Mouse (Mus musculus): ENCODE results near the gene Coro1b. TPM values are rescaled to one million over a fixed set of nuclear protein-coding genes. Genes with fewer than 3 reads are reported as not detected.

The Coro1b gene
- polyA plus RNA-seq, 1 experiment = 114 TPM

- TF ChIP-seq CTCF (IDR thresholded peaks at IDR 0.05; ENCODE audit: control insufficient read depth, insufficient read depth, low read length) = no peak
- TF ChIP-seq POLR2A (IDR thresholded peaks at IDR 0.05; ENCODE audit: borderline replicate concordance, control insufficient read depth, low read depth, low read length) = no peak
- Histone ChIP-seq H3K4me3 (replicated peaks; ENCODE audit: control insufficient read depth, low read depth, low read length) (no peak overlapping the region), H3K27ac (ENCODE audit: control insufficient read depth, insufficient read depth, low read depth, low read length, poor library complexity) (no peak overlapping the region), H3K4me1 (ENCODE audit: control insufficient read depth, insufficient read depth, low read length) (peaks cover 2% of the 10 kb centered on the region)
- 68% methylated on average over 6 of the region's 6 CpGs for WGBS
These were observed 8.3 kb upstream of the Coro1b start for GRCm38 (mm10) chr19:4140147-4140546.

GRCm38 (mm10) chr19:4142416-4143173 is 5.8 kb upstream of the Coro1b start:
- H3K27ac ChIP-seq (ENCODE audit: control insufficient read depth, insufficient read depth, low read depth, low read length, poor library complexity) = no peak overlapping the region

GRCm38 (mm10) chr19:4143759-4144268 is 4.6 kb upstream of the Coro1b start, which contains the start of gene Cabp4:
Gene Cabp4 (minus strand): TSS chr19:4144033.
- Histone ChIP-seq H3K4me3 (replicated peaks; ENCODE audit: control insufficient read depth, low read depth, low read length) (no peak within 1 kb of the TSS), H3K27ac (ENCODE audit: control insufficient read depth, insufficient read depth, low read depth, low read length, poor library complexity) (peak within 1 kb of the TSS; percentile 69), H3K4me1 (ENCODE audit: control insufficient read depth, insufficient read depth, low read length) (peaks cover 9% of the 10 kb centered on the region)
- TF ChIP-seq CTCF (IDR thresholded peaks at IDR 0.05; ENCODE audit: control insufficient read depth, insufficient read depth, low read length) = no peak
- TF ChIP-seq POLR2A (IDR thresholded peaks at IDR 0.05; ENCODE audit: borderline replicate concordance, control insufficient read depth, low read depth, low read length) = no peak
- 54% methylated on average over 7 of the region's 7 CpGs for WGBS

More at GRCm38 (mm10) chr19:4142416-4143173, 5.8 kb upstream of the Coro1b start:
- Histone ChIP-seq H3K4me3 (replicated peaks; ENCODE audit: control insufficient read depth, low read depth, low read length) (no peak overlapping the region), H3K4me1 (ENCODE audit: control insufficient read depth, insufficient read depth, low read length) (peaks cover 5% of the 10 kb centered on the region)
- TF ChIP-seq POLR2A (IDR thresholded peaks at IDR 0.05; ENCODE audit: borderline replicate concordance, control insufficient read depth, low read depth, low read length) = no peak; the same call in 1 of the 2 replicates
- no peak for TF ChIP-seq CTCF (IDR thresholded peaks at IDR 0.05; ENCODE audit: control insufficient read depth, insufficient read depth, low read length)
- WGBS = 87% methylated on average over 18 of the region's 18 CpGs

GRCm38 (mm10) chr19:4144550-4145498 is 3.6 kb upstream of the Coro1b start:
- TF ChIP-seq CTCF (IDR thresholded peaks at IDR 0.05; ENCODE audit: control insufficient read depth, insufficient read depth, low read length) (no peak), POLR2A (IDR thresholded peaks at IDR 0.05; ENCODE audit: borderline replicate concordance, control insufficient read depth, low read depth, low read length) (no peak)
- H3K4me3 ChIP-seq (replicated peaks; ENCODE audit: control insufficient read depth, low read depth, low read length) = no peak overlapping the region
- WGBS = 54% methylated on average over 16 of the region's 16 CpGs
- H3K4me1 ChIP-seq (ENCODE audit: control insufficient read depth, insufficient read depth, low read length) = peaks cover 9% of the 10 kb centered on the region
- H3K27ac ChIP-seq (ENCODE audit: control insufficient read depth, insufficient read depth, low read depth, low read length, poor library complexity) = peak overlapping the region; percentile 69

- Histone ChIP-seq H3K4me1 (ENCODE audit: control insufficient read depth, insufficient read depth, low read length) (peaks cover 11% of the 10 kb centered on the region), H3K27ac (ENCODE audit: control insufficient read depth, insufficient read depth, low read depth, low read length, poor library complexity) (no peak overlapping the region), H3K4me3 (replicated peaks; ENCODE audit: control insufficient read depth, low read depth, low read length) (no peak overlapping the region)
- no peak for TF ChIP-seq POLR2A (IDR thresholded peaks at IDR 0.05; ENCODE audit: borderline replicate concordance, control insufficient read depth, low read depth, low read length)
- no peak for TF ChIP-seq CTCF (IDR thresholded peaks at IDR 0.05; ENCODE audit: control insufficient read depth, insufficient read depth, low read length)
- 89% methylated on average over 5 of the region's 5 CpGs for WGBS
These were observed 2.5 kb upstream of the Coro1b start for GRCm38 (mm10) chr19:4145936-4146335.

- 78% methylated on average over 12 of the region's 12 CpGs for WGBS
- no peak overlapping the region for H3K4me3 ChIP-seq (replicated peaks; ENCODE audit: control insufficient read depth, low read depth, low read length)
- peak overlapping the region; percentile 16; the same call in 1 of the 2 replicates for H3K27ac ChIP-seq (ENCODE audit: control insufficient read depth, insufficient read depth, low read depth, low read length, poor library complexity)
- TF ChIP-seq POLR2A (IDR thresholded peaks at IDR 0.05; ENCODE audit: borderline replicate concordance, control insufficient read depth, low read depth, low read length) = no peak
- no peak for TF ChIP-seq CTCF (IDR thresholded peaks at IDR 0.05; ENCODE audit: control insufficient read depth, insufficient read depth, low read length)
- peaks cover 11% of the 10 kb centered on the region for H3K4me1 ChIP-seq (ENCODE audit: control insufficient read depth, insufficient read depth, low read length)
These were observed 1.9 kb upstream of the Coro1b start for GRCm38 (mm10) chr19:4146366-4147021.

- Histone ChIP-seq H3K27ac (ENCODE audit: control insufficient read depth, insufficient read depth, low read depth, low read length, poor library complexity) (peak overlapping the region; percentile 40), H3K4me3 (replicated peaks; ENCODE audit: control insufficient read depth, low read depth, low read length) (no peak overlapping the region), H3K4me1 (ENCODE audit: control insufficient read depth, insufficient read depth, low read length) (peaks cover 11% of the 10 kb centered on the region)
- no peak for TF ChIP-seq CTCF (IDR thresholded peaks at IDR 0.05; ENCODE audit: control insufficient read depth, insufficient read depth, low read length)
- no peak for TF ChIP-seq POLR2A (IDR thresholded peaks at IDR 0.05; ENCODE audit: borderline replicate concordance, control insufficient read depth, low read depth, low read length)
- WGBS = 47% methylated on average over 3 of the region's 3 CpGs
These were observed 1.4 kb upstream of the Coro1b start for GRCm38 (mm10) chr19:4147022-4147405.

Measured in bone marrow, adult 2 months (tissue).